Mouse (Mus musculus) olfactory bulb, adult 2 months (tissue): Measurements from ENCODE around the gene Wscd1. TPM values are rescaled to one million over a fixed set of nuclear protein-coding genes. Genes with fewer than 3 reads are reported as not detected.

ENCODE experiments used
- H3K27ac ChIP-seq: fragments of 200-500 bp; 2 replicates; pipeline ENCODE4 v1.5.1; 2012; ENCODE audit warnings: low read depth, low read length; ENCODE audit not compliant: insufficient read depth
- H3K4me1 ChIP-seq: fragments of 200-500 bp; 2 replicates; pipeline ENCODE4 v1.6.1; 2012; ENCODE audit warnings: low read length; ENCODE audit not compliant: control insufficient read depth, insufficient read depth
- H3K4me3 ChIP-seq: fragments of 200-500 bp; 2 replicates; pipeline ENCODE4 v1.5.1; 2012; ENCODE audit warnings: mild to moderate bottlenecking, low read depth, low read length, moderate library complexity; ENCODE audit not compliant: insufficient read depth
- CTCF ChIP-seq: fragments of 200-500 bp; IDR thresholded peaks from 2 replicates; pipeline ENCODE4 v1.5.1; 2012; ENCODE audit warnings: low read depth, mild to moderate bottlenecking, low read length, moderate library complexity; ENCODE audit not compliant: insufficient read depth
- POLR2A ChIP-seq: fragments of 200-500 bp; IDR thresholded peaks from 2 replicates; pipeline ENCODE4 v1.6.1; 2012; ENCODE audit warnings: mild to moderate bottlenecking, low read depth, low read length, moderate library complexity; ENCODE audit not compliant: insufficient read depth
- whole genome bisulfite sequencing: fragments of 180-500 bp; shearing (Covaris S2); methylation state at CpG from one replicate; pipeline ENCODE4 v1.1.7; 2018; 5-methylcytosine and 5-hydroxymethylcytosine counted together
- polyA plus RNA-seq: library from polyadenylated mRNA; stranded (reverse); fragments of >200 nt; gene quantifications from 2 replicates; pipeline ENCODE4 v1.2.4, GENCODE M21; 2012; ENCODE audit warnings: low replicate concordance; ENCODE audit not compliant: missing spikeins, insufficient read depth, insufficient read length

Wscd1 gene
- polyA plus RNA-seq, 1 experiment, result not detected

GRCm38 (mm10) chr11:71765335-71765734 lies 15.6 kb downstream of the Wscd1 start:
- 85% methylated on average over 6 of the region's 6 CpGs for WGBS
- Histone ChIP-seq H3K4me3 (no peak overlapping the region), H3K27ac (no peak overlapping the region), H3K4me1 (peaks cover 14% of the 10 kb centered on the region)
- TF ChIP-seq CTCF (no peak), POLR2A (no peak)

GRCm38 (mm10) chr11:71766380-71766779 lies 16.7 kb downstream of the Wscd1 start:
- WGBS, result 89% methylated on average over 1 of the region's 1 CpGs
- no peak overlapping the region for H3K27ac ChIP-seq
- peaks cover 11% of the 10 kb centered on the region for H3K4me1 ChIP-seq
- no peak overlapping the region for H3K4me3 ChIP-seq
- TF ChIP-seq POLR2A, result no peak
- no peak for TF ChIP-seq CTCF

- no peak for TF ChIP-seq POLR2A
- no peak for TF ChIP-seq CTCF
- no peak overlapping the region for H3K4me3 ChIP-seq
- peaks cover 18% of the 10 kb centered on the region for H3K4me1 ChIP-seq
- H3K27ac ChIP-seq, result no peak overlapping the region
- WGBS, result 81% methylated on average over 3 of the region's 3 CpGs
These were observed 18.0 kb downstream of the Wscd1 start for GRCm38 (mm10) chr11:71767726-71768125.

GRCm38 (mm10) chr11:71769744-71770143 lies 20.0 kb downstream of the Wscd1 start:
- 80% methylated on average over 8 of the region's 8 CpGs for WGBS
- peaks cover 24% of the 10 kb centered on the region for H3K4me1 ChIP-seq
- TF ChIP-seq CTCF (no peak), POLR2A (no peak)

DNA sequence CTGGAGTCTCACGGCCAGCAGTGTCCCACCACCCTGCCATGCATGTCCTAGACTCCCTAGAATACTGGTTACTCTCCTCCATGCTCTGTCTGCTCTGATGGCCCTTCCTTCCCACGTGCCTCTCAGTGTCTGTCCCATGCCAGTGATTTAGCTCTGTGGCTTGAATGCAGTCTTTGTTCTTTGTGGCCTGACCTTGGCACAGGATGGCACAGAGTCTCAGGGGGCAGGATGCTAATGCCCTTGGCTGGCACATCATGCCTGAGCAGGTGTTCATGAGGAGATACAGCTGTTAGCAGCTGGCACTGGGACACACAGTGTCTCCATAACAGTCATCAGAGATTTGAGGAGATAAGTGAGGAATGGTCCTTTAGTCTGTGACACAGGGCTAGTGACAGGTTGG lies 20.8 kb downstream of the Wscd1 start:
- Histone ChIP-seq H3K4me1 (peaks cover 22% of the 10 kb centered on the region), H3K4me3 (no peak overlapping the region), H3K27ac (no peak overlapping the region)
- WGBS, result 46% methylated on average over 2 of the region's 2 CpGs
- no peak for TF ChIP-seq POLR2A
- no peak for TF ChIP-seq CTCF

More at GRCm38 (mm10) chr11:71769744-71770143, 20.0 kb downstream of the Wscd1 start:
- Histone ChIP-seq H3K27ac (no peak overlapping the region), H3K4me3 (no peak overlapping the region)

- 79% methylated on average over 7 of the region's 7 CpGs for WGBS
- Histone ChIP-seq H3K4me3 (no peak overlapping the region), H3K4me1 (peaks cover 24% of the 10 kb centered on the region), H3K27ac (no peak overlapping the region)
- TF ChIP-seq POLR2A, result no peak
- no peak for TF ChIP-seq CTCF
These were observed 21.4 kb downstream of the Wscd1 start for GRCm38 (mm10) chr11:71771074-71771473.

GRCm38 (mm10) chr11:71772056-71772455 lies 22.3 kb downstream of the Wscd1 start:
- TF ChIP-seq CTCF (no peak), POLR2A (no peak)
- no peak overlapping the region for H3K4me3 ChIP-seq
- H3K4me1 ChIP-seq, result peaks cover 24% of the 10 kb centered on the region
- WGBS, result 62% methylated on average over 6 of the region's 6 CpGs
- H3K27ac ChIP-seq, result no peak overlapping the region

- WGBS, result 75% methylated on average over 4 of the region's 4 CpGs
These were observed 23.1 kb downstream of the Wscd1 start for GRCm38 (mm10) chr11:71772802-71773201.

DNA sequence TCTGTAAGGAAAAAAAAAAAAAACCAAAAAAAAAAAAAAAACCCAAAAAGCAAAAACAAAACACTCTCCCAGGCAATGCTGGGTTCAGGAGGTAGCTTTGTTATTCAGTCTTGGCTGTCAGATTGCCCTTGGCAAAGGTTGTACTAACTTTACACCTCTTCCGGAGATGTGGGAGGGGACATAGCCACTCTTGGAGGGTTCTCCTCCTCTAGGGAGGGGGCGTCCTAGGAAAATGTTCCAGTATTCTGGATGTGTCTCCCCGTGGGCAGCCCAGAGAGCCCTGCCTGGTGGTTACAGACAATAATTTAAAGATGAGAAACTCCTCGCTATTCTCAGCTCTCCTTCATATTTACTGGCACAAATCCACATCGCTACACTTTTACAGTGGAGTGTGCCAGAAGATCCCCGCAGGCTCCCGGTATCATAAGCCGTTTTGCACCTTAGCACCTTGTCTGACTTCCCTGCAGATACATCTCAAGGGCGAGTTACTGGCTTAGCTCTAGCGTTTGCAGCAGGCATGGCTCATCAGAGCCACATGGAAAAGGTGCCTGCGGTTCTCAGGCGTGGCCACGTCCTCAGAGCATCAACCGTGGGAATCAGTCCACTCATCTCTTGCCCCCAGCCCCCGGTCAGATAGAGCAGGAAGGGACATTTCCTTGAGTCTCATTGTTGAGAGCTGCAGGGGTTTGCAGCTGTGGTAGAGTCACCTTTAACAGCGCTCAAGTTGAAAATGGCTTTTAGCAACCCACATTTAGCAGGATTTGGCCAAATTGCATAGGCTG lies 24.5 kb downstream of the Wscd1 start:
- TF ChIP-seq CTCF (no peak), POLR2A (no peak)
- H3K4me3 ChIP-seq, result no peak overlapping the region
- 50% methylated on average over 16 of the region's 16 CpGs for WGBS
- no peak overlapping the region for H3K27ac ChIP-seq
- H3K4me1 ChIP-seq, result peaks cover 24% of the 10 kb centered on the region

More at GRCm38 (mm10) chr11:71772802-71773201, 23.1 kb downstream of the Wscd1 start:
- H3K27ac ChIP-seq, result no peak overlapping the region
- no peak for TF ChIP-seq CTCF
- TF ChIP-seq POLR2A, result no peak
- H3K4me1 ChIP-seq, result peaks cover 24% of the 10 kb centered on the region
- H3K4me3 ChIP-seq, result no peak overlapping the region
